Mouse (Mus musculus): ENCODE results near the gene Zfp784.

The Zfp784 gene

GRCm38 (mm10) chr7:5057381-5057780 is 19.1 kb upstream of the Zfp784 start:
- peak in 1 of 2 experiments; percentile 28 for DNase-seq

- DNase-seq = peak; percentile 78 to 80
Observed at GRCm38 (mm10) chr7:5056651-5057263, 18.5 kb upstream of the Zfp784 start.

- DNase-seq = peak; percentile 50 to 57
Observed at GRCm38 (mm10) chr7:5053456-5054179, 15.4 kb upstream of the Zfp784 start.

- DNase-seq = peak; percentile 53
Observed at GRCm38 (mm10) chr7:5052931-5053343, 14.7 kb upstream of the Zfp784 start.

GRCm38 (mm10) chr7:5052438-5052837 is 14.2 kb upstream of the Zfp784 start:
- DNase-seq = peak; percentile 29 to 47

- peak; percentile 91 to 92 for DNase-seq
Observed at GRCm38 (mm10) chr7:5051193-5052192, 13.2 kb upstream of the Zfp784 start, which contains the start of gene Zfp580. Gene Zfp580 (plus strand): TSS chr7:5051538.

- DNase-seq = peak; percentile 62 to 78
Observed at GRCm38 (mm10) chr7:5047313-5047712, 9.1 kb upstream of the Zfp784 start.

GRCm38 (mm10) chr7:5046112-5046511 is 7.9 kb upstream of the Zfp784 start:
- no peak for DNase-seq

GRCm38 (mm10) chr7:5044981-5045380 is 6.7 kb upstream of the Zfp784 start:
- DNase-seq = no peak

- DNase-seq = no peak
Observed at GRCm38 (mm10) chr7:5038940-5039339, 694 bp upstream of the Zfp784 start.

GRCm38 (mm10) chr7:5037467-5037866 is 779 bp downstream of the Zfp784 start:
- no peak for DNase-seq

GRCm38 (mm10) chr7:5037026-5037425 is 1.2 kb downstream of the Zfp784 start:
- DNase-seq = no peak

GRCm38 (mm10) chr7:5036136-5036535 is 2.1 kb downstream of the Zfp784 start:
- DNase-seq = no peak

GRCm38 (mm10) chr7:5035628-5036027 is 2.6 kb downstream of the Zfp784 start:
- DNase-seq = no peak

GRCm38 (mm10) chr7:5033818-5034217 is 4.4 kb downstream of the Zfp784 start, which contains the start of gene 4632433K11Rik:
Gene 4632433K11Rik (plus strand): TSS chr7:5034118.
- DNase-seq = no peak

- no peak for DNase-seq
Observed at GRCm38 (mm10) chr7:5031496-5031895, 6.8 kb downstream of the Zfp784 start.

GRCm38 (mm10) chr7:5030554-5031275 is 7.5 kb downstream of the Zfp784 start:
- DNase-seq = no peak

- DNase-seq = no peak
Observed at GRCm38 (mm10) chr7:5029946-5030345, 8.3 kb downstream of the Zfp784 start.

- no peak for DNase-seq
Observed at GRCm38 (mm10) chr7:5029543-5029942, 8.7 kb downstream of the Zfp784 start.

- no peak for DNase-seq
Observed at GRCm38 (mm10) chr7:5021197-5021596, 17.0 kb downstream of the Zfp784 start.

- no peak for DNase-seq
Observed at GRCm38 (mm10) chr7:5020685-5021084, 17.6 kb downstream of the Zfp784 start.

GRCm38 (mm10) chr7:5020000-5020681 is 18.1 kb downstream of the Zfp784 start, which contains the start of the genes Zfp865 and Ccdc106:
Gene Zfp865 (plus strand): TSS chr7:5020376.
Gene Ccdc106 (plus strand): TSS chr7:5020553.
- DNase-seq = peak; percentile 99
